Mouse (Mus musculus) left cerebral cortex, postnatal 4 days (tissue): ENCODE results near the gene Maml2. TPM values are rescaled to one million over a fixed set of nuclear protein-coding genes. Genes with fewer than 3 reads are reported as not detected.

Experiments
- DNase-seq: peaks from one replicate; pipeline ENCODE4 v3.0.0-alpha.2; 2022
- intact Hi-C: fragments of 180-260 bp; cut with DNase I; formaldehyde crosslinking; loops from one replicate; pipeline ENCODE4 v1.15.1; 2025
- total RNA-seq, 2 experiments: library from RNA; stranded (reverse); gene quantifications; 2 replicates each; pipeline ENCODE4 v1.2.3; 2021

Gene Maml2
- 10 to 100 TPM; 11.5 TPM for total RNA-seq

DNA sequence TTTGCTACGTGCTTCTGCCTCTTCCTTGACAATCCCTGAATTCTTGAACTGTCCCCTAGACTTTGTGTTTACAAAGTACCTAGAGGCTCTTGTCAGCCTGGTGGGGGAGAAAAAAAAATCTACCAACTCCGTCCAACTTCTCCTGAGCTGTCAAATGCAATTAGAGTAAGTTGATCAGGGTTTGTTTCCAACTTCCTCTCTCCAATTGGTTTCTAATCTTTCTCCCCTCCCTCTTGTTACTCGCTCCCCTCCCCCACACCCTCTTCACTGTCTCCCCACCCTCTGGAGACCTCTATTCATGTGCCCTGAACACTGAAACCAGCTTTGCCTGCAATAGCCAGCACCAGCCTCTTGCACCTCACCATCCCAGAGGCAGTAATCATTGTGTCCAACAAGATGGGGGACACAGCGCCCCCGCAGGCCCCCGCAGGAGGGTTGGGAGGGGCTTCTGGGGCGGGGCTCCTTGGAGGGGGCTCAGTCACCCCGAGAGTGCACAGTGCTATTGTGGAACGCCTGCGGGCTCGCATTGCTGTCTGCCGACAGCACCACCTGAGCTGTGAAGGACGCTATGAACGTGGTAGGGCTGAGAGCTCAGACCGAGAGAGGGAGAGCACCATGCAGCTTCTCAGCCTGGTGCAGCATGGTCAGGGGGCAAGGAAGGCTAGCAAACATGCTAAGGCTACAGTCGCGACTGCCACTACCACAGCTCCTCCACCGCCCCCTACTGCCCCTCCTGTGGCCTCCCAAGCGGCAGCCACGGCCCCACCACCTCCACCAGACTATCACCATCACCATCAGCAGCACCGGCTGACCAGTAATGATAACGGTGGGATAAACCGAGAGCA lies at the start of gene Maml2:
Gene Maml2 (plus strand): TSS at position 290 of the 845 bp plus-strand sequence.
- DNase-seq, result peak; percentile 77

DNA sequence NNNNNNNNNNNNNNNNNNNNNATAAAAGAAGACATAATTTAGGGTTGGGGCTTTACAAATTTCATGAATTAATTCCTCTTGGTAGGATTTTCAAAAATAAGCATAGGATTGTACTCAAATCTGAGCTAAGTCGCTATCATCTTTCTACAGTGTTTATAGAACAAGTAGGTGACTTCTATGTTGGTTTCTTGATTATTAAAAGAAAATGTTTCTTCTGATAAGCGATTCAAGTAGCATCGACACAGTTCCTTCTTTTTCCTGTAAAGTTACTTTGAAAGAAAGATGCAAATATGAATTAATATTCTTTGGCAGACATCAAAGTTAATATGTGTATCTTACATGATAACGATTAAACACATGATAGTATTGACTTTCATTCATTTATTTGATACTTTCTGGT lies 49.7 kb upstream of the Maml2 start:
- DNase-seq, result no peak
- intact Hi-C loops, result no loop called here

More for the DNA sequence above, at the start of gene Maml2:
- intact Hi-C loops, result loop anchor here (5.0 kb wide), 1 partner anchor 359 kb away; no protein-coding TSS in a partner anchor

- no peak for DNase-seq
- intact Hi-C loops, result no loop called here
These were observed 46.5 kb upstream of the Maml2 start for GRCm38 (mm10) chr9:13251251-13251650.

- intact Hi-C loops, result no loop called here
These were observed 41.0 kb upstream of the Maml2 start for GRCm38 (mm10) chr9:13256726-13257125.

GRCm38 (mm10) chr9:13258173-13258572 lies 39.6 kb upstream of the Maml2 start:
- intact Hi-C loops, result no loop called here
- DNase-seq, result no peak

More at GRCm38 (mm10) chr9:13256726-13257125, 41.0 kb upstream of the Maml2 start:
- no peak for DNase-seq

DNA sequence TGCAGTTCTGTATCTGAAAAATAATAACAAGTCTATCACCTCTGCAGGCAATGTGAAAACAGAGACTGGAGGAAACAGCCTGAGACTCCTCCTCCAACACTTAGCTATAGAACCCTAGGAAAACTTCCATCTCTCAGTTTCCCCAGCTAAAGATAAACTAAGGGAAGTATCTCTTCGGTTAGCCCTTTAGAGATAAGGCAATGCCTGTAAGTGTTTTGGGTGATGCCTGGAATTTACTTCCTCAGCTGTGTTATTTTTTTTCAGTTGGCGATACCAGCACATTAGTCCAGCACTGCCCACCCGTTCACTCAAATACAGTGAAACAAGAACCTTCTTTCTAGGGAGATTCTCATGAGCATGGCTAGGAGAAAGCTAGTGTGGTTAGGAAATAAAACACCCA lies 36.8 kb upstream of the Maml2 start:
- DNase-seq, result no peak
- intact Hi-C loops, result no loop called here

DNA sequence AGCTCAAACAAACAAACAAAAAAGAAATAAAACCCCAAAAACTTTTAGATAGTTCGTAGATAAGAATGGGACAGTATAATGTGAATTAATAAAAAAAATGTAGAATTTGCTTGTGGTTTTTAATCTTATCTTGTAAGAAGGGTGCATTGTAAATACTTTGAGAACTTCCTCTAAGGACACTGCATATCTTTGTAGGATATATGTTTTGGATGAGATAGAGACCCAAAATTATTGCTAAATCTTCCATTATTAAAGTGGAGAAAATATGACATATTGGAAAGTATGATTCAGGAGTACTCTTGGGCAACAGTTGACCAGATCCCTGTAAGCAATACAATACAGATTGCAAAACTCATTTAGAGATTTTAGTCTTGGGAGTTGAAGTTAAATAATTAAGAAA lies 24.5 kb upstream of the Maml2 start:
- intact Hi-C loops, result no loop called here
- no peak for DNase-seq

- intact Hi-C loops, result no loop called here
- no peak for DNase-seq
These were observed 10.3 kb upstream of the Maml2 start for GRCm38 (mm10) chr9:13287482-13287881.

DNA sequence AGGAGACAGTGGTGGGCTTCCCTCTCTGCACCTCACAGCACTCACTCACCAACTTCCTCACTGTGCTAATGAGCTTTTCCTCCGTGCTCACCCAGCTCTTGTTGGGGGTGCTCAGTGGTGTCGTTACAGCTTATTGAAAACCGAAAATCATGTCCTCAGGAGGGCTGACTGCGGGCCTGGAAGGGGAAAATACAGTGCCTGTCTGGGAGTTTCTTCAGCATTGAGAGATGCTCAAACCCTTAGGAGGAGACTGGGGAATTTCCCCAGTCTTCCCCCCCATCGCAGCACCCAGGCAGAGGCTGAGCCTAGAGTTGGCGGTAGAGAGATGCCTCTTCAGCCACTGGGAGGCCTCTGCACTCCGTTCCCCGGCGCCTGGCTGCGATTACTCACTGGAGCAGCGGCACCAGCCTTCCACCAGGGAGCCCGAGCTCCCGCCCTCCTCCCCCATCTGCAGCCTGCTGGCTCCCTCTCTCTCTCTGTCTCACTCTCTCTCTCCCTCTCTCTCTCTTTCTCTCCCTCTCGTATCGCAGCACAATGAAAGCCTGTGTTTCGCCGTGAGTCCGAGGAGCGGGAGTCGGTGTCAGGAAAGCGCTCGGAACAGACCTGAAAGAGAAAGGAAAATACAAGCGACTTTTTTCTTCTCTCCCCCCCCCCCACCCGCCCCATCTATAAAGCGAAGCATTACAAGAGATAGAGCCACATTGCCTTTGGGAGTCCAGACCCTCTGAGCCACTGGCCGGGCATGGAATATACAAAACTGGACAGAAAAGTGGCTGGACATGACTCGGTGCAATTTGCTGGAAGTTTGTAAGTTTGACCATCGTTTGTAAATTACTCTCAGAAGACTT lies 1.3 kb upstream of the Maml2 start:
- intact Hi-C loops, result loop anchor here (5.0 kb wide), 1 partner anchor 361 kb away; no protein-coding TSS in a partner anchor
- DNase-seq, result peak; percentile 91

DNA sequence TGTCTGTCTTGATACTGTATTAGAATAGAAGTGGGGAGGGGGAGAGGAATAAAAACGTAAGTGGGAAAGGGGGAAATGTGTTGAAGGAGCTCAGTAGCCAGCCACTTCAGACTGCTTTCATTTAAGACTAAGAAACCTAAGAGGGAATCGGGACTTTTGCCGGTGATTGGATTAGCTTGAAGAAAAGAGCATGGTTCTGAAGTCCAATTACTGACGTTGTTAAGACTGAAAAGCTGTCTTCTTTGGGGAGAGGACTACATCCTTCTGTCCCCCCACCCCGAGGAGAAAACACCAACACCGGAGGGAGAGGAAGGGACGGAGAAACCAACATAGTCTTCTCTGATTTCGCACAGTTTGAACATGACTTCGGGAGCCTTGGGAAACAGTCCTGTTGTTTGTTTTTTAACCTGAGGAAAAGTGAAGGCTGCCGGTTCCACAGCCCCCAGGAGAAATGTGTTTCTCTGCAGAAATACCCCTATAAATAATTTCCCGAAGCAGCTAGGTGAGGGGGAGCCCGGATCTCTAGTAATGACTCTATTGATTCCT lies 562 bp upstream of the Maml2 start:
- intact Hi-C loops, result loop anchor here (5.0 kb wide), 1 partner anchor 360 kb away; no protein-coding TSS in a partner anchor
- no peak for DNase-seq

DNA sequence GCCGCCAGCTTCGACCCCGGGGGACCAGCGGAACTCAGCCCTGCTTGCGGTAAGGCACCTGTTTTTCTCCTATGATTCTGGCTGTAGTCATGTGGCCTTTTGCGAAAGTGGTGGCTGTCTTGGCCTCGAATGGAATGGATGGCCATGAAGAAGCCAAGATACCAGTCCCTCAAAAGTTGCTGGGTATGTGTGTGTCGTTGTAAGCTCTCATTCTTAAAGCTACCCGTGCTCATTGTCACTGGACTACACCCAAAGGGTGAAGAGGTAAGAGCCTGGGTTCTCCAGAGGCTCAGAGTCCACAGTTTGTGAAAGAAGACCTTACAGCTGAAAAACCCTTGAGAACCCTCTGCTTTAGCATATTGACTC lies 739 bp downstream of the Maml2 start:
- intact Hi-C loops, result loop anchor here (5.0 kb wide), 1 partner anchor 359 kb away; no protein-coding TSS in a partner anchor
- no peak for DNase-seq

GRCm38 (mm10) chr9:13299190-13299589 lies 1.4 kb downstream of the Maml2 start:
- no peak for DNase-seq
- intact Hi-C loops, result loop anchor here (5.0 kb wide), 1 partner anchor 358 kb away; no protein-coding TSS in a partner anchor

DNA sequence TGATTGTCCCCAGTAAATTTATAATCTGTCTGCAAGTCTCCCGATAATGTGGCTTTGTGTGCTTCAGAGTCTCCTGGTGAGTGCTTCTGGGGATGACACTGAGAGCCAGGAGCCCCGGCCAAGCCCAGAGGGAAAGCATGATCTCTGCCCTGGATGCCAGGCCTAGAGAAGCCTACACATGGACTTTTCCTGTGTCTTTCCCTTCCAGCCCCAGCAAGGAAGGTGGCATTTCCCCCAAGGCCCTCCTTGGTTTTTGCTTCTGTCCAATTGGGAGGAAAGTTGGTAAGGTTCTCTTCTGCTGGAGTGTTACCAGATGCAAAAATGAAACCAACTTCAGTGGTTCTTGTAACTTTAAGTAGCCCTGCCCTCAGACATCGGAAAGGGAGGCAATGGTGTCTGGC lies 2.3 kb downstream of the Maml2 start:
- intact Hi-C loops, result no loop called here
- no peak for DNase-seq

- no peak for DNase-seq
- intact Hi-C loops, result no loop called here
These were observed 3.4 kb downstream of the Maml2 start for GRCm38 (mm10) chr9:13300891-13301782.

DNA sequence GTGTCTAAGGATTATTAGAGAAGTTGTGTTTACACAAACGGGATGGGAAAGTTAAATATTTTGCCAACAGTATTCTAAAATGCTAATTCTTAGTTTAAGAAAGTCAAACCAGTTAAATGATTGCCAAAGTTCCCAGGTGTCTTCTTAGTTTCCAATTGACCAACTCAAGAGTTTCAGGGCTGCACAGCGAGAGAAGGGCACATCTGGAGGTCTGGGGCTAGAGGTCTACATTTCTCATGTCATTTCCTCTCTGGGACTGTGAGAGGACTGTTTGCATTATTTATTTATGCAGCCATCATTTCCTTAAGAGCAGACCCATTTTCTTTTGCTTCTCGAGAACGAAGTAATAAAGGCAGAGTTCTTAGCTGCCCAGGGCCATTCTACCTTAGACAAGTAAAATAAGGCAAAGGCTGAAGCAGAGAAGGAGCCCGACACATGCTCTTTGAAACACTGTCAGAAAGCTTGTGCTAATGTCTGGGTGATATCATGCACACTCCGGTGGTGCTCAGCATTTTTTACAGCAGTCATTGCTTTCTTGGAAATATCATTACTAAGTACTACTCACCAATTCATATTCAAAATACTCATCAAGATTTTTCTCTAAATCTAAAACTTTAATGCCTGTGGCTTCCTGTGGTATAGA lies 4.5 kb downstream of the Maml2 start:
- intact Hi-C loops, result no loop called here
- no peak for DNase-seq

DNA sequence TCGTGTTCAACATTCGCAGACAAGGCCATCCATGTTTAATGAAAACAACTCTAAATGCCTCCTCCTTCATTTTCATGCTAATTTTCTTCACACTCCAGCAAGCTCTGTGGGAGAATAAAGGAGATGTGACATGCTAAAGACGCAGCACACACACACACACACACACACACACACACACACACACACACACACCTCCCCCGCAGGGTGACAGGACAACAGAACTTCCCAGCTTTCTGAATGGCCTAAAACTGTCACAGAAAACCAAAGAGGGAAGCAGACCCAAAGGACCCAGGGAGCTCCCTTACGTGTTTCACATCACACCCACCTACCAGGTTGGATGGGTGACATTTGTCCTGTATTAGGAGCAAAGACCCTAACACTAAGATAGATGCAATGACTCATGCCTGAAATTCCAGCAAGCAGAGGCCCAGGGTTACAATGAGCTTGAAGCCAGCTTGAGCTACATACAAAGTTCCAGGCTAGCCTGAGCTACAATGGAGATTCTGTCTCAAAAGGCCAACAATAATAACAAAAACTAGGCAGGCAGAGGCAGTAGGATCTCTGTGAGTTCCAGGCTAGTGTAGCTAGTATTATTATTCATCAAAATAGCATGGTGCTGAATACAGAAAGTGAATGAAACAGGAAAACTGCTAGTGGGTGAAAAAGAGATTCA lies 5.5 kb downstream of the Maml2 start:
- no peak for DNase-seq
- intact Hi-C loops, result no loop called here

DNA sequence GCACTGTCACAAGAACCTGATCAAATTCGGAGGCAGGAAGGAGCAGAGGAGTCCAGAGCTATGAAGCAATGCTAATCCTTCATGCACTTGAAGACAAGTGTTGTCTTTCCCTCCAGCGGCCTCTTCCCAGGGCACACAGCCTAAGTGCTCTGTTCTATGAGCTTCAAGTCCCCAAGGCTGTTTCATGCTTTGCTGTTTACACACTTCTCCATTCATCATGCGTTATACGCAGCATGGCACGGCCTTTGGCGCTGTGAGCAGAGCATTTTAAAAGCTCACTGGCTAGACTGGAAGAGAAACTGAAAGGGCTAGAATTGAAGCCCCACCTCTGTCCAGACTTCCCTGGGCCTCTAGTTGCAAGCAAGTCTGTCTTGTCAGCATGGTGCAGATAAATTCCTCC lies 6.2 kb downstream of the Maml2 start:
- intact Hi-C loops, result no loop called here
- no peak for DNase-seq

DNA sequence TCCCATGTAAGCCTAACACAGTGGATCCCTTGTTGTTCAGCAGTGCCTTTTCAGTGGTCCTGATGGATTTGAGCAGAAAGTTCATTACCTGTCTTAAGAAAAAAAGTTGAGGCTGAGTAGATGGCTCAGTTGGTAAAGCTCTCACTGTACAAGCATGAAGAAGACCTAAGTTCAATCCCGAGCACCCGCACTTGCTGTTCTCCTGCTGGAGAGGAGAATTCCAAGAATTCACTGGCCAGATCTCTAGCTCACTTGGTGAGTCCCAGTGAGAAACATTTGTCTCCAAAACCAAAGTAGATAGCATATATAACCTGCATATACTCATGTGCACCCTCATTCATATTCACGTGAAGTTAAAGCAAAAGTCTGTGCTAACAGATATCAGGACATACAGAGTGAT lies 8.7 kb downstream of the Maml2 start:
- no peak for DNase-seq
- intact Hi-C loops, result no loop called here

- intact Hi-C loops, result no loop called here
- no peak for DNase-seq
These were observed 9.5 kb downstream of the Maml2 start for GRCm38 (mm10) chr9:13307226-13307625.
